ENCODE assay signal across 34 mouse cellular contexts in the genomic region with DNA sequence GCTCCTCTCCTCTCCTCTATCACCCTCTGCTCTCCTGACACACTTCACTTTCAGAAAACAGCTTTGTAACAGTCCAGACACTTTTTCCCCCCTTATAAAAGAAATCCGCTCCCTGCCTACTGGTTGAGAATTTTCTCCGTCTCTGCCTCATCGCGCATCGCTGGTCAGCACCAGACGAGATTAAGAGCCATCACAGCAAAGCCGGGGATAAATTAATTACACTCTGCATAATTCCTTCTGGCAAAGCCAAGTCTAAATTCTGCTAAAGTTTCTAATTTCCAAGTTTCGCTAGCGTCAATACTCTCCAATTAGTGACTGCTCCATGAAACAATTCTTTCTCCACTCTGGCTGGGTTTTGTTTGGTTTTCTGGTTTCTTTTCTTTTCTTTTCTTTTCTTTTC. TPM values are rescaled to one million over a fixed set of nuclear protein-coding genes. Genes with fewer than 3 reads are reported as not detected.
DNase-seq lines count a peak whose midpoint lies in the region; ATAC-seq and TF ChIP-seq lines count a peak whose summit lies in the region.
"Had no signal": no experiment of that assay in that cellular context is flagged by ENCODE, and none has a peak within 500 bp of the region (broad histone marks: within the 10 kb centered on the region; RNA-seq: fewer than 3 reads in every experiment).

No protein-coding gene starts in this region.

- H3K27ac ChIP-seq in forebrain, embryonic 11.5 days (ENCODE audit: low read depth, low read length): no peak overlapping the region
- H3K27ac ChIP-seq in forebrain, embryonic 15.5 days (replicated peaks): no peak overlapping the region
- peak overlapping the region; percentile 46 for H3K27ac ChIP-seq in midbrain, embryonic 10.5 days (replicated peaks)
- no peak overlapping the region for H3K27ac ChIP-seq in midbrain, embryonic 16.5 days (ENCODE audit: low read length)
- peak overlapping the region; percentile 27; the same call in 1 of the 2 replicates for H3K27ac ChIP-seq in forebrain, embryonic 14.5 days (ENCODE audit: low read depth, low read length)
- H3K27ac ChIP-seq: embryonic facial prominence, embryonic 10.5 days; embryonic facial prominence, embryonic 13.5 days; heart, embryonic 15.5 days; hindbrain, embryonic 13.5 days had no signal

- peaks cover 6% of the 10 kb centered on the region for H3K4me1 ChIP-seq in forebrain, embryonic 11.5 days (replicated peaks; ENCODE audit: control insufficient read depth, insufficient read depth, low read length)
- H3K4me1 ChIP-seq in forebrain, embryonic 15.5 days: peaks cover 7% of the 10 kb centered on the region
- H3K4me1 ChIP-seq in midbrain, embryonic 10.5 days: peaks cover 53% of the 10 kb centered on the region
- no peaks in the 10 kb centered on the region for H3K4me1 ChIP-seq in midbrain, embryonic 16.5 days (ENCODE audit: control insufficient read depth, insufficient read depth, low read length)
- peaks cover 12% of the 10 kb centered on the region; the same call in 1 of the 2 replicates for H3K4me1 ChIP-seq in forebrain, embryonic 14.5 days (ENCODE audit: control insufficient read depth, insufficient read depth, low read length)
- H3K4me1 ChIP-seq: embryonic facial prominence, embryonic 13.5 days; heart, embryonic 12.5 days; heart, embryonic 15.5 days had no signal

- no peak overlapping the region for H3K9ac ChIP-seq in forebrain, embryonic 11.5 days (ENCODE audit: low read length)
- no peak overlapping the region for H3K9ac ChIP-seq in forebrain, embryonic 15.5 days (replicated peaks)
- no peak overlapping the region for H3K9ac ChIP-seq in midbrain, embryonic 16.5 days (ENCODE audit: low read depth, low read length)
- no peak overlapping the region for H3K9ac ChIP-seq in forebrain, embryonic 14.5 days (ENCODE audit: low read length)
- H3K9ac ChIP-seq: embryonic facial prominence, embryonic 13.5 days; heart, embryonic 12.5 days; heart, embryonic 15.5 days; hindbrain, embryonic 13.5 days had no signal

- no peak for TF ChIP-seq POLR2A in brain, embryonic 14.5 days (IDR thresholded peaks at IDR 0.05; ENCODE audit: borderline replicate concordance, extremely low read depth, insufficient read depth, insufficient read length, poor library complexity, severe bottlenecking)

- no peak for DNase-seq in forebrain, embryonic 11.5 days (ENCODE audit: low spot score)
- no peak for DNase-seq in midbrain, embryonic 10.5 days (ENCODE audit: low spot score)
- peak; percentile 78 for DNase-seq in brain, embryonic 14.5 days (ENCODE audit: low read depth)
- peak; percentile 55 for DNase-seq in forebrain, embryonic 14.5 days (ENCODE audit: low spot score)
- no peak for DNase-seq in cerebellum, postnatal 25 days
- no peak for DNase-seq in frontal cortex, postnatal 14 days (ENCODE audit: low spot score in 2 of 2)
- DNase-seq: adrenal gland, postnatal 10 days; adrenal gland, postnatal 36 days; B cell, adult 2 months; cerebellum, adult 11 months; cerebellum, adult 2 months; cerebellum, adult 9-11 months; cerebellum, postnatal 36 days; embryo, embryonic 11 days; gastrocnemius, postnatal 25 days; heart, adult 18-20 months; heart, postnatal 10 days; heart, postnatal 36 days; kidney, adult 18-20 months had no signal

- WGBS in forebrain, embryonic 11.5 days: 15% methylated on average over 9 of the region's 9 CpGs
- 7% methylated on average over 9 of the region's 9 CpGs for WGBS in forebrain, embryonic 15.5 days
- 18% methylated on average over 9 of the region's 9 CpGs for WGBS in midbrain, embryonic 10.5 days
- 9% methylated on average over 9 of the region's 9 CpGs for WGBS in midbrain, embryonic 16.5 days
- 3% methylated on average over 9 of the region's 9 CpGs for WGBS in forebrain, embryonic 14.5 days

- H3K36me3 ChIP-seq in forebrain, embryonic 11.5 days (ENCODE audit: control insufficient read depth, insufficient read depth, low read length): no peaks in the 10 kb centered on the region
- H3K36me3 ChIP-seq in forebrain, embryonic 15.5 days: no peaks in the 10 kb centered on the region
- no peaks in the 10 kb centered on the region for H3K36me3 ChIP-seq in midbrain, embryonic 10.5 days
- H3K36me3 ChIP-seq in midbrain, embryonic 16.5 days (ENCODE audit: control insufficient read depth, insufficient read depth, low read length): no peaks in the 10 kb centered on the region
- H3K36me3 ChIP-seq in forebrain, embryonic 14.5 days (ENCODE audit: control insufficient read depth, insufficient read depth, low read length): no peaks in the 10 kb centered on the region
- H3K36me3 ChIP-seq: embryonic facial prominence, embryonic 10.5 days; embryonic facial prominence, embryonic 13.5 days; G1E; heart, embryonic 12.5 days; heart, embryonic 15.5 days; hindbrain, embryonic 13.5 days had no signal

- ATAC-seq in forebrain, embryonic 11.5 days (replicated peaks; ENCODE audit: low FRiP score): no peak
- no peak for ATAC-seq in forebrain, embryonic 15.5 days (replicated peaks)
- no peak for ATAC-seq in midbrain, embryonic 16.5 days
- ATAC-seq in forebrain, embryonic 14.5 days: 0 out of 2 replicates have a peak, but pooled peaks have one; percentile 26
- ATAC-seq: hindbrain, embryonic 16.5 days; intestine, embryonic 16.5 days; Patski had no signal

- peak overlapping the region; percentile 18; the same call in 1 of the 2 replicates for H3K4me2 ChIP-seq in forebrain, embryonic 11.5 days (ENCODE audit: low read depth, low read length, severe bottlenecking)
- H3K4me2 ChIP-seq in forebrain, embryonic 15.5 days (replicated peaks): no peak overlapping the region
- no peak overlapping the region for H3K4me2 ChIP-seq in midbrain, embryonic 16.5 days (ENCODE audit: low read length)
- peak overlapping the region; percentile 12; the same call in 1 of the 2 replicates for H3K4me2 ChIP-seq in forebrain, embryonic 14.5 days (ENCODE audit: low read length)
- H3K4me2 ChIP-seq: embryonic facial prominence, embryonic 13.5 days; heart, embryonic 12.5 days; heart, embryonic 15.5 days; hindbrain, embryonic 13.5 days had no signal

- H3K9me3 ChIP-seq in forebrain, embryonic 11.5 days (ENCODE audit: control insufficient read depth, low read length): no peaks in the 10 kb centered on the region; the same call in 1 of the 2 replicates
- no peaks in the 10 kb centered on the region for H3K9me3 ChIP-seq in forebrain, embryonic 15.5 days
- peaks cover 12% of the 10 kb centered on the region for H3K9me3 ChIP-seq in midbrain, embryonic 10.5 days (replicated peaks)
- peaks cover 8% of the 10 kb centered on the region; the same call in 1 of the 2 replicates for H3K9me3 ChIP-seq in midbrain, embryonic 16.5 days (replicated peaks; ENCODE audit: control insufficient read depth, low read length, poor library complexity, severe bottlenecking)
- no peaks in the 10 kb centered on the region; the same call in 1 of the 2 replicates for H3K9me3 ChIP-seq in forebrain, embryonic 14.5 days (replicated peaks; ENCODE audit: control insufficient read depth, low read length)
- H3K9me3 ChIP-seq: embryonic facial prominence, embryonic 13.5 days; G1E; heart, embryonic 15.5 days had no signal

- no peak overlapping the region for H3K4me3 ChIP-seq in forebrain, embryonic 11.5 days (ENCODE audit: low read depth, low read length)
- no peak overlapping the region for H3K4me3 ChIP-seq in forebrain, embryonic 15.5 days
- H3K4me3 ChIP-seq in midbrain, embryonic 10.5 days: peak overlapping the region; percentile 23
- H3K4me3 ChIP-seq in midbrain, embryonic 16.5 days (ENCODE audit: low read depth, low read length): no peak overlapping the region
- no peak overlapping the region for H3K4me3 ChIP-seq in forebrain, embryonic 14.5 days (ENCODE audit: low read depth, low read length)
- H3K4me3 ChIP-seq: embryonic facial prominence, embryonic 10.5 days; embryonic facial prominence, embryonic 13.5 days; erythroblast, embryonic 14.5 days; heart, embryonic 12.5 days; heart, embryonic 15.5 days; hindbrain, embryonic 13.5 days had no signal

- no peak for TF ChIP-seq CTCF in brain, embryonic 14.5 days (IDR thresholded peaks at IDR 0.05; ENCODE audit: borderline replicate concordance, extremely low read depth, insufficient read depth, insufficient read length)

- H3K27me3 ChIP-seq in forebrain, embryonic 11.5 days (ENCODE audit: control insufficient read depth, insufficient read depth, low read length): no peaks in the 10 kb centered on the region
- H3K27me3 ChIP-seq in forebrain, embryonic 15.5 days: no peaks in the 10 kb centered on the region
- H3K27me3 ChIP-seq in midbrain, embryonic 10.5 days (ENCODE audit: low read depth, poor library complexity, severe bottlenecking): peaks cover 38% of the 10 kb centered on the region
- no peaks in the 10 kb centered on the region for H3K27me3 ChIP-seq in midbrain, embryonic 16.5 days (ENCODE audit: control insufficient read depth, insufficient read depth, low read depth, low read length)
- H3K27me3 ChIP-seq in forebrain, embryonic 14.5 days (replicated peaks; ENCODE audit: control insufficient read depth, insufficient read depth, low read length): no peaks in the 10 kb centered on the region

RNA-seq across cellular contexts. Expression of gene Spaca7, which starts 51.2 kb away (rescaled TPM):
- not detected in 2 replicates for polyA plus RNA-seq in forebrain, embryonic 11.5 days (2014; fragmentation: Nextera tagmentation; extraction: Ambion mirVana)
- not detected in 2 replicates for polyA plus RNA-seq in forebrain, embryonic 15.5 days (2015; fragmentation: Nextera tagmentation; extraction: Ambion mirVana)
- not detected in 2 replicates for polyA plus RNA-seq in midbrain, embryonic 10.5 days (2016; fragmentation: Nextera tagmentation; extraction: Ambion mirVana)
- not detected in 2 replicates for polyA plus RNA-seq in midbrain, embryonic 16.5 days (2015; fragmentation: Nextera tagmentation; extraction: Ambion mirVana)
- polyA plus RNA-seq in brain, embryonic 14.5 days (2012; rRNA removed): not detected in 2 replicates
- not detected in 2 replicates for polyA plus RNA-seq in forebrain, embryonic 14.5 days (2014; fragmentation: Nextera tagmentation; extraction: Ambion mirVana)
- polyA plus RNA-seq: cerebellum, adult 2 months; cortical plate, adult 2 months; embryonic facial prominence, embryonic 10.5 days; embryonic facial prominence, embryonic 13.5 days; erythroblast, embryonic 14.5 days; frontal cortex, adult 2 months; G1E; gonadal fat pad, adult 2 months; heart, embryonic 12.5 days; heart, embryonic 15.5 days; hindbrain, embryonic 13.5 days; hindbrain, embryonic 16.5 days; intestine, embryonic 16.5 days had no signal

Comparison
In these comparisons a context has a peak if more than half of its experiments do, and no peak if none do; other contexts are left out.
1. DNase-seq: peak in brain, embryonic 14.5 days (single experiment) and forebrain, embryonic 14.5 days (single experiment); none in forebrain, embryonic 11.5 days (single experiment), midbrain, embryonic 10.5 days (single experiment), cerebellum, postnatal 25 days (0 of 2) and frontal cortex, postnatal 14 days (0 of 2).
2. H3K27ac ChIP-seq: peak in midbrain, embryonic 10.5 days (single experiment) and forebrain, embryonic 14.5 days (single experiment); none in forebrain, embryonic 11.5 days (single experiment), forebrain, embryonic 15.5 days (single experiment) and midbrain, embryonic 16.5 days (single experiment).
3. H3K4me2 ChIP-seq: peak in forebrain, embryonic 11.5 days (single experiment) and forebrain, embryonic 14.5 days (single experiment); none in forebrain, embryonic 15.5 days (single experiment) and midbrain, embryonic 16.5 days (single experiment).